Mouse (Mus musculus) lung, postnatal 0 days (tissue): ENCODE results near the gene Cpeb3.

Source experiments
- CTCF ChIP-seq: IDR thresholded peaks from 2 replicates; pipeline ENCODE4 v1.5.1; 2016; ENCODE audit warnings: antibody characterized with exemption, mild to moderate bottlenecking
- EP300 ChIP-seq: IDR thresholded peaks from 2 replicates; pipeline ENCODE4 v1.6.1; 2016; ENCODE audit warnings: antibody characterized with exemption, mild to moderate bottlenecking, control low read depth

GRCm38 (mm10) chr19:37210457-37210856 is 2.1 kb upstream of the Cpeb3 start:
- no peak for TF ChIP-seq EP300
- TF ChIP-seq CTCF = no peak
